Mouse (Mus musculus): Measurements from ENCODE around the gene Jph2.

DNA sequence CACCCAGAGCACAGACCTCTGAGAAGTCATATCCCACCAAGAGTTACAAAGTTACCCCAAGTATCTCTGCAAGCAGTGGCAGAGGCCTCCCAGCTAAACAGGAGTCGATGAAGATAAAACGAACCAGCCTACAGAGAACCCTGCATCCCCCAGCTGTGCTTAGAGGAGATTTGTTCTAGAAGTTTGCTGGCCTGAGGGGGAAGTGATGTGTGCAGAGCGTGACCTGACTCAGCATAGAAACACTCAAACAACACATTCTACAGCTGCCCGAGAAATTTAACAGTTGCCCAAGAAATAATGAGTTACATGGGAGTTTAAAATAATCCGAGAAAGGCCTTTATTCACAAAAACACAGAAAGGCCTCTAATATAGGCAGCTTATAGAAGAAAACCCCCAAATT is 39.1 kb downstream of the Jph2 start:
- TF ChIP-seq CTCF (IDR thresholded peaks at IDR 0.05; ENCODE audit: low read depth, low read length) = no peak
- no peak for TF ChIP-seq POLR2A (IDR thresholded peaks at IDR 0.05; ENCODE audit: borderline replicate concordance, low read depth, low read length)
